Mouse (Mus musculus) heart, embryonic 15.5 days (tissue): ENCODE data around the gene Sec62. TPM values are rescaled to one million over a fixed set of nuclear protein-coding genes. Genes with fewer than 3 reads are reported as not detected.
A peak's percentile ranks its signal among the peaks of the same experiment; 100 is the strongest.

ENCODE experiments used
- ATAC-seq: fragments of 200-750 bp; cut with Nextera tagmentation; replicated peaks from 2 replicates; pipeline ENCODE4 v1.8.0; 2017; ENCODE audit warnings: low read depth, moderate TSS enrichment; ENCODE audit not compliant: insufficient number of reproducible peaks, insufficient read depth, low FRiP score
- H3K27ac ChIP-seq: fragments of 300-500 bp; sonication (generic); 2 replicates; pipeline ENCODE4 v1.5.1; 2015; ENCODE audit warnings: mild to moderate bottlenecking, inconsistent platforms
- H3K27me3 ChIP-seq: fragments of 300-500 bp; sonication (generic); 2 replicates; pipeline ENCODE4 v1.6.1; 2015; ENCODE audit warnings: inconsistent platforms
- H3K36me3 ChIP-seq: fragments of 300-500 bp; sonication (generic); 2 replicates; pipeline ENCODE4 v1.6.1; 2015; ENCODE audit warnings: mild to moderate bottlenecking, inconsistent platforms
- H3K4me1 ChIP-seq: fragments of 300-500 bp; sonication (generic); replicated peaks from 2 replicates; pipeline ENCODE4 v1.6.1; 2015; ENCODE audit warnings: inconsistent platforms
- H3K4me2 ChIP-seq: fragments of 300-500 bp; sonication (generic); 2 replicates; pipeline ENCODE4 v1.6.1; 2015; ENCODE audit warnings: inconsistent platforms, mild to moderate bottlenecking, moderate library complexity
- H3K4me3 ChIP-seq: fragments of 300-500 bp; sonication (generic); 2 replicates; pipeline ENCODE4 v1.5.1; 2015; ENCODE audit warnings: mild to moderate bottlenecking, inconsistent platforms
- H3K9ac ChIP-seq: fragments of 300-500 bp; sonication (generic); 2 replicates; pipeline ENCODE4 v1.6.1; 2015; ENCODE audit warnings: mild to moderate bottlenecking, inconsistent platforms
- H3K9me3 ChIP-seq: fragments of 300-500 bp; sonication (generic); replicated peaks from 2 replicates; pipeline ENCODE4 v1.6.1; 2016; ENCODE audit warnings: inconsistent platforms
- WGBS: fragments of 180-500 bp; shearing (Covaris S2); methylation state at CpG from one replicate; pipeline ENCODE4 v1.1.7; 2015; ENCODE audit warnings: mixed read lengths; 5-methylcytosine and 5-hydroxymethylcytosine counted together
- polyA plus RNA-seq: library from polyadenylated mRNA; unstranded; fragments of >200 nt; fragmentation: Nextera tagmentation; extraction: Ambion mirVana; gene quantifications from 2 replicates; pipeline ENCODE4 v1.2.1, GENCODE M21; 2015

The Sec62 gene
- polyA plus RNA-seq, 1 experiment from 2014 or later, result 71.3 TPM

DNA sequence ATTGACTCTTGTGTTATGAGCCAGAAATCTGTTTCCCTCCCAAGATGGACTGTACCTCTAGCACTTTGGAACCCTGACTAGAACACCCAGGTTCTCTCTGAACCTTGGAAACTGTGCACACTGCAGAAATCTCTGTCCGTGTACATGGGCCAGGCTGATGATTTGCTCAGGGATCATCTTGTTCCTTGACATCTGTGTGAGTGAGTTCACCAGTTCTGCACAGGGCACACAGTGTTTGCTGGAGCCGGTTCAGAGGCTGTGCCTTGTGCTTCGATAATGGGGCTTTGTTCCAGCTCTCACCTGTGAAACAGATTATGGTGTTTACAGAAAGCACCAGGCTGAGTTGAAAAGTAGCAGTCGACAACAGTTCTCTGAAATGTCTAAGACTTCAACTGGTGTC, 20.0 kb upstream of the Sec62 start:
- H3K4me3 ChIP-seq, result no peak overlapping the region
- no peaks in the 10 kb centered on the region for H3K27me3 ChIP-seq
- no peak overlapping the region for H3K27ac ChIP-seq
- H3K4me1 ChIP-seq, result no peaks in the 10 kb centered on the region
- 64% methylated on average over 4 of the region's 4 CpGs for WGBS
- ATAC-seq, result no peak
- H3K36me3 ChIP-seq, result no peaks in the 10 kb centered on the region
- no peak overlapping the region for H3K4me2 ChIP-seq
- H3K9me3 ChIP-seq, result no peaks in the 10 kb centered on the region
- no peak overlapping the region for H3K9ac ChIP-seq

DNA sequence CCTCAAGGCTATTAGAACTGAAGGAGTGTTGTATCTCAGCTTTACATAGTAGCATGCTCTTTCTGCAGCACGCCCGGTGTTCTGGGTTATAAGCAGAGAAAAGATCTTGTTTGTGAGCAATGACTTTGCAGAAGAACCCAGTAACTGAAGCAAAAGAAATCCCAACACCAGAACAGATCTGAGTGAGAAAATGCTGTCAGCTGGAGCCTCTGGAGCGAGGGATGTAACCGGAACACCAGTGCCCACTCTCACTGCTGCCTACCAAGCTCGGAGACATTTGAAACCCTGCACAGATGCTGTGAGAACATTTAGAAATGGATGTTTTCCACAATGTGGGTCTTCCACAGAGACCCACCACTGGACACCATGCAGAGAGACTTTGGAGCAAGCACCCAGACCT, 18.0 kb upstream of the Sec62 start:
- H3K4me1 ChIP-seq, result no peaks in the 10 kb centered on the region
- no peak overlapping the region for H3K4me3 ChIP-seq
- 87% methylated on average over 5 of the region's 5 CpGs for WGBS
- H3K27ac ChIP-seq, result no peak overlapping the region
- H3K9ac ChIP-seq, result no peak overlapping the region
- H3K36me3 ChIP-seq, result no peaks in the 10 kb centered on the region
- H3K27me3 ChIP-seq, result no peaks in the 10 kb centered on the region
- no peak overlapping the region for H3K4me2 ChIP-seq
- no peaks in the 10 kb centered on the region for H3K9me3 ChIP-seq
- ATAC-seq, result no peak

DNA sequence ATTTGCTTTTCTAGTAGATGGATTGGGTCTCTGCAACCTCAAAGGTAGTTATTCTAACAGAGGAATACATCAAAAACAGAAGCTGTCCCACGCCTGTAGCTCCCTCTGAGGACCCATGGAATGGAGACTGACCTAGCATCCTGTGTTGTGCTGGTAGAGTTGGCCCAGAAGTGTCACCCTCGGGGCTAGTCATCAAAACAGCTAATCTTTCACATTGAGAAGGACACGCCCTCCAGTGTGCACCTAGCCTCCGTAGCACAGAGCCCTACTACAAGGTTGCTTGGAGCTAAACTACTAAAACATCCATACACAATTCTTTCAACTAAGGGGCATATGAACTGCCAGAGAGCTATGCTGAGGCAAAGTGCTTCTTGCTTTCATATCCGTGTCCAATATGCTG, 14.7 kb upstream of the Sec62 start:
- no peak overlapping the region for H3K27ac ChIP-seq
- H3K4me3 ChIP-seq, result no peak overlapping the region
- H3K4me1 ChIP-seq, result no peaks in the 10 kb centered on the region
- ATAC-seq, result no peak
- H3K4me2 ChIP-seq, result no peak overlapping the region
- no peaks in the 10 kb centered on the region for H3K27me3 ChIP-seq
- no peaks in the 10 kb centered on the region for H3K36me3 ChIP-seq
- no peak overlapping the region for H3K9ac ChIP-seq
- WGBS, result 73% methylated on average over 5 of the region's 5 CpGs
- no peaks in the 10 kb centered on the region for H3K9me3 ChIP-seq

DNA sequence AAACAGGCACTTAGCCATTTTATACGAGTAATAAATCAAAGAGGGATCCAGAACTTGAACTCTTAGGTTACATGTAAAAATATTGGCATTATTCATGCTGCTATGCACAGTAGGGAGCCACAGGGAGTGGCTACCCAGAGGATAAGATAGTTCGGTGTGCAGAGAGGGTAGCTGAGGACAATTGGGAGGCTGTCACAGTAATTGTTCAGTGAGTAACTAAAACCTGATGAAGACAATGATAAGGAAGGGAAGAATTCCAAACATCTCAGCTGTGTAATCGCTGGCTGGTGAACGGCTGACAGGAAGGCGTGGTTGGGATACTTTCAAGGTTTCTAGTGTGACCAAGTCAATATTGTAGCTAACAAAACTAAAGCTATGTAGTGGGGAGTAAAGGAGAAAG, 4.1 kb upstream of the Sec62 start:
- no peaks in the 10 kb centered on the region for H3K9me3 ChIP-seq
- H3K9ac ChIP-seq, result no peak overlapping the region
- no peak for ATAC-seq
- 21% methylated on average over 5 of the region's 5 CpGs for WGBS
- H3K4me1 ChIP-seq, result no peaks in the 10 kb centered on the region
- H3K4me3 ChIP-seq, result no peak overlapping the region
- no peak overlapping the region for H3K27ac ChIP-seq
- no peaks in the 10 kb centered on the region for H3K27me3 ChIP-seq
- no peak overlapping the region for H3K4me2 ChIP-seq
- H3K36me3 ChIP-seq, result no peaks in the 10 kb centered on the region

DNA sequence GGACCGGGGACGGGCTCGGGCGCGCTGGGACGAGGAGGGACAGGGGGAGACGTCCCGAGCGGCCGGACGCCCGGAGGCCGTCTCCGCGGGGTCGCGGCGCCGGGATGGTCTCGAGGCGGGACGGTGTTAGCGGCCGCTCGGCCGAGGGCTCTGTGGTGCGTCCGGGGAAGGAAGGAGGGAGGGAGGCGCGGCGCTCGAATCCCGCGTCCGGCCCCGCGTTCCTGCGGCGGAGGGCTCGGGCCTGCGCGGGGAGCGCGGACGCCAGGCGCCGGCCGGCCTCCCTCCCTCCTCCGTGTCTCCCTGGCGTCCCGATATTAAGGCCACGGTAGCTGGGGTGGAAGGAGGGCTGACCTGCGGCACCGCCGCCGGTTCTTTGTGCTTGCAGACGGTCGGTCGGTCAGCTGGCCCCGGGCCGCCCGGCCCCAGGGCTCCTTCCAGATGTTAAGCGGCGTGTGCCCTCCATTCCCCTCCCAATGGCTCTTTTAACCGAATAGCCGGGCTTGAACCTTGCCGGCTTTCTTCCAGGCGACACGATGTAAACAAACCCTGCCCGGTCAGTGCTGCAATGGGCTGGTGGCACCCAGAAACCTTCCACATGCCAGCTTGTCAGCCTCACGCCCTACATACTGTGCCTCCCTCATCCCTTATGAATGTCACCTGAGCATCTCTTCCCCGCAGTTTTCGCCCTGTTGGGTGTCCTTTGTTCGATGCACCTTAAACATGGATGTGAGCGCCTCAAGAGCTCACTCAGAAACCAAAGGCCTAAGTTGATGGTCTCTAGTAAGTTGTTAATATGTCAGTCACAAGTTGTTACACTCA, 937 bp downstream of the Sec62 start:
- H3K4me2 ChIP-seq, result peak overlapping the region; percentile 70
- WGBS, result under 1% methylated on average over 75 of the region's 75 CpGs
- peak; percentile 79 for ATAC-seq

DNA sequence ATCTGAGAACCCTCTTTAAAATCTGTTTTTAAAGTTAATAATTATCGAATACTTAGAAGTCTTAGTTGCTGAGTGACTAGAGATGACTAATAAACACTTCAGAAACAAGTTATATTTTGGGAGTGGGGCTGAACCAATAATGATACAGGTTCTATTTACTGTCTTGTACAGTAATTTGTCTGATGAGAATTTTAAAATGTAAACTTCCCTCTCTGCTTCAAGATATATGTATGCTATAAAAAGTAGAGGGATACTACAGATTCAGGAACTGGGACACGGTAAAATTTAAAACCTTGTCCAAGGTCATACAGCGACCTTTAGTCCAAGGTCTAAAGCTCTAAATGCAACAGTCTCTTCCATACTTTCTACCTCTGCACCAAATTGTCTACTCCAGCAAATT, 9.5 kb downstream of the Sec62 start:
- WGBS, result 90% methylated on average over 3 of the region's 3 CpGs
- no peaks in the 10 kb centered on the region for H3K27me3 ChIP-seq
- H3K9me3 ChIP-seq, result no peaks in the 10 kb centered on the region
- H3K4me1 ChIP-seq, result no peaks in the 10 kb centered on the region
- H3K4me2 ChIP-seq, result no peak overlapping the region
- no peak overlapping the region for H3K27ac ChIP-seq
- H3K36me3 ChIP-seq, result peaks cover 38% of the 10 kb centered on the region
- no peak for ATAC-seq
- H3K4me3 ChIP-seq, result no peak overlapping the region
- H3K9ac ChIP-seq, result no peak overlapping the region

More for the DNA sequence above, 937 bp downstream of the Sec62 start:
- Histone ChIP-seq H3K27ac (peak overlapping the region; percentile 92), H3K36me3 (no peaks in the 10 kb centered on the region), H3K9ac (peak overlapping the region; percentile 98), H3K9me3 (no peaks in the 10 kb centered on the region), H3K4me1 (peaks cover 4% of the 10 kb centered on the region; the same call in 1 of the 2 replicates), H3K4me3 (peak overlapping the region; percentile 100), H3K27me3 (no peaks in the 10 kb centered on the region)

DNA sequence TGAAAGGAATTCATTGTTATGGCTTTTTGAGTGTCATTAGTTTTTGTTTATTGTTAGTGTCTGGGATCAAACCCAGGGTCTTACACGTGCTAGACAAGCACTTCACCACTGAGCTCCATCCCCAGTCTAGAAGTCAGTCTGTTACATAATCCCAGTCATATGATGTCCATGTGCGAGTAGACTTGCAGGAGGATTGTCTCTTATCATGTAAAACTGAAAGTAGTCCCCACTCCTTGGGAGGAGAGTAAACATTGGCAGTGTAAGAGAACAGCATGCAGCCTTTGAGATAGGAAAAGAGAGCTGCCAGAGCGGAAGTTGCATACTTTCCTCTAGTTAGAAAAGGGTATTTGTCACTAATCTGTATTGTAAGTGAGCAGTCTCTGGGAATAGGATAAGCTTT, 20.2 kb downstream of the Sec62 start:
- no peaks in the 10 kb centered on the region for H3K9me3 ChIP-seq
- WGBS, result 51% methylated on average over 3 of the region's 3 CpGs
- no peak overlapping the region for H3K27ac ChIP-seq
- no peak overlapping the region for H3K9ac ChIP-seq
- H3K4me1 ChIP-seq, result no peaks in the 10 kb centered on the region
- H3K4me2 ChIP-seq, result no peak overlapping the region
- H3K4me3 ChIP-seq, result no peak overlapping the region
- H3K27me3 ChIP-seq, result no peaks in the 10 kb centered on the region
- H3K36me3 ChIP-seq, result peaks cover 47% of the 10 kb centered on the region
- 0 out of 2 replicates have a peak, but pooled peaks have one; percentile 10 for ATAC-seq

DNA sequence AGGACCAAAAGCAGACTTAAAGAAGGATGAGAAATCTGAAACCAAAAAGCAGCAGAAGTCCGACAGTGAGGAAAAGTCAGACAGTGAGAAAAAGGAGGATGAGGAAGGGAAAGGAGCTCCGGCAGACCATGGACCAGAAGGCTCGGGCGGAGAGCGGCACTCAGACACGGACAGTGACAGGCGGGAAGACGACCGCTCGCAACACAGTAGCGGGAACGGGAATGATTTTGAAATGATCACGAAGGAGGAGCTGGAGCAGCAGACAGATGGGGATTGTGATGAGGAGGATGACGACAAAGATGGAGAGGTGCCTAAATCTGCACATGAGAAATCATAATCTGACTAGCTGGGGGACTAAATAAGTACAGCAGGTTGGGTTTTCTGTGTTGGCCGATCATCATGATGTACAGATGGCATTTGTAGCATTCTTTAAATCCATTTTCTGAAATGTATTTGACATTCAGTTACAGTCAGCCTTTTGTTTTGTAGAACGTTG, 26.0 kb downstream of the Sec62 start:
- ATAC-seq, result no peak
- H3K36me3 ChIP-seq, result peaks cover 40% of the 10 kb centered on the region
- H3K9me3 ChIP-seq, result no peaks in the 10 kb centered on the region
- no peaks in the 10 kb centered on the region for H3K4me1 ChIP-seq
- no peak overlapping the region for H3K9ac ChIP-seq
- no peaks in the 10 kb centered on the region for H3K27me3 ChIP-seq
- no peak overlapping the region for H3K27ac ChIP-seq
- H3K4me3 ChIP-seq, result no peak overlapping the region
- 96% methylated on average over 16 of the region's 16 CpGs for WGBS
- H3K4me2 ChIP-seq, result no peak overlapping the region

DNA sequence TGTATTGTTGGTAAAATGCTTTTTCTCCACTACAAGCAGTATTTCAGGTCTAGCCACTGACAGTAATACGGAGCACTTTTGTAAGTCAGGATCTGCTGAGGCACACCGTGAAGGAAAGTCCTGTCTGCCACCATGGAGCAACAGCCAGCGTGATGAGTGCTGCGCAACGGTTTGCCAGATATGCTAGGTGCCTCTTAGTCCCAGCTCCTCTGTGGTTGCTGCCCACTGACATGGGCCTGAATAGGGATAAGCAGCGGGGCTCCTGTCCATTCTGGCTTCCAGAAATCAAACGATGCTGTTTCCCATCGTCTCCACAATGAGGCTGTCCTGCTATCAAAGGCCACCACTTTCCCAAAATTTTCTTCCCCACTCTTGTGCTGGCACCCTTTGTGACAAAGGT, 29.5 kb downstream of the Sec62 start:
- Histone ChIP-seq H3K4me1 (no peaks in the 10 kb centered on the region), H3K4me3 (no peak overlapping the region), H3K4me2 (no peak overlapping the region), H3K36me3 (peaks cover 24% of the 10 kb centered on the region), H3K27ac (no peak overlapping the region), H3K27me3 (no peaks in the 10 kb centered on the region), H3K9ac (no peak overlapping the region), H3K9me3 (no peaks in the 10 kb centered on the region)
- WGBS, result 82% methylated on average over 8 of the region's 8 CpGs
- no peak for ATAC-seq

DNA sequence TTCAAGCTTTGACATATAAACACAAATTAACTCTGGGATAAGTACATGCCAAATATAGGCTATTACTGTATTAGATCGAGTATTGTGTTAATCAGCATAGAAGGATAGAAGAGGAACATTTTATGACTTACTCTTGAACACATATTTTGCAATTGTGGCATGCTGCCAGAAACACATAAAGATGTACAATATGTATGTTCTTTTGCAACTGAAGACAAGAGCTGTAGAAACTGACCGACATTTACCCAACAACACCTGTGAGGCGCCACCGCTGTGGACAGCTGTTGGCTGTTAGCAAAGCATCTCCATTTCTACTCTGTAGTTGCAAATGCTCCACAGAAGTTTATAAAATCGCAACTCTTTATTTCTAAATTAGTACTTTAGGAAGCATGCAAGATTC, 33.4 kb downstream of the Sec62 start:
- ATAC-seq, result no peak
- Histone ChIP-seq H3K4me1 (no peaks in the 10 kb centered on the region), H3K9me3 (no peaks in the 10 kb centered on the region), H3K4me2 (no peak overlapping the region), H3K27ac (no peak overlapping the region), H3K4me3 (no peak overlapping the region), H3K27me3 (no peaks in the 10 kb centered on the region), H3K36me3 (no peaks in the 10 kb centered on the region), H3K9ac (no peak overlapping the region)
- 88% methylated on average over 5 of the region's 5 CpGs for WGBS

DNA sequence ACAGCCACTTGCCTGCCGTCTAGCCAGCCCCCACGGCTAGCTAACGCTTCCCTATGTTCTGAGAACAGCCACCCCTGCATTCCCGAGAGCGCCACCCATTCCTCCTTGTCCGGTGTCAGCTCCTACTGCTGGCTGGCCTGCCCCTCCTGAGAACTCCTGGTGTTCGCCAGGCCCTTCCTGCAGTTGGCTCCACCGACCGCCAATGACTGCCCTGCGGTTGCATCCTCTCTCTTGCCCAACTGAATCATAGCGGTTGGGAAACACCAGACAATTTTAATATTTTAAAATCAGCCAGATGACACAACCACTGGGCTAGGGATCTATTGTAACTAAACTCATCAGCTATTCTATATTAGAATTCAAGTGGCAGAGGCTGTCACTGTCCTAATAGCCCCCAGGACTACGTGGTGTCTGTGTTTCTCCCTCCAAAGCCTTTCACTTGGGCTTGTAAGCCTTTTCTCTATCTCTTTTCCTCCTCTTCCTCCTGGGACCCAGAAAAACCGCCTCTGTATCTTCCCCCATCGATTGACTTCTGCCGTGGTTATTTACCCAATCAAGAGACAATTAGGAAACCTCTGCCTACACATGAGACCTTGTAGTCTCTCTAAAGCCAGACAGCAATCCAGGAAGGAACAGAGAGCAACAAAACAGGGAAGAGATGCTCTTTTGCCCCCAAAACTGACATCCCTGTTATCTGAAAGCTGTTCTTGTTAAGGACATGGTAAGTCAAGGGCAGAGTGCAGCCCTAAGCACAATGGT, 39.4 kb downstream of the Sec62 start:
- H3K4me1 ChIP-seq, result no peaks in the 10 kb centered on the region
- H3K9me3 ChIP-seq, result no peaks in the 10 kb centered on the region
- H3K4me2 ChIP-seq, result no peak overlapping the region
- H3K27me3 ChIP-seq, result no peaks in the 10 kb centered on the region
- no peak overlapping the region for H3K27ac ChIP-seq
- ATAC-seq, result no peak
- H3K9ac ChIP-seq, result no peak overlapping the region
- no peaks in the 10 kb centered on the region for H3K36me3 ChIP-seq
- no peak overlapping the region for H3K4me3 ChIP-seq
- WGBS, result 71% methylated on average over 15 of the region's 15 CpGs
